Mouse (Mus musculus): Measurements from ENCODE around the gene Hist1h4b. TPM values are rescaled to one million over a fixed set of nuclear protein-coding genes. Genes with fewer than 3 reads are reported as not detected.
"Not testable (repeated sequence)": the region's sequence is repeated elsewhere in the genome, so short reads cannot be mapped to it uniquely, and the experiment has no call there.

Hist1h4b gene
- 1.4 TPM in 1 of 2 replicates, not detected in the other for polyA plus RNA-seq (2015; fragmentation: Nextera tagmentation; extraction: Ambion mirVana)

DNA sequence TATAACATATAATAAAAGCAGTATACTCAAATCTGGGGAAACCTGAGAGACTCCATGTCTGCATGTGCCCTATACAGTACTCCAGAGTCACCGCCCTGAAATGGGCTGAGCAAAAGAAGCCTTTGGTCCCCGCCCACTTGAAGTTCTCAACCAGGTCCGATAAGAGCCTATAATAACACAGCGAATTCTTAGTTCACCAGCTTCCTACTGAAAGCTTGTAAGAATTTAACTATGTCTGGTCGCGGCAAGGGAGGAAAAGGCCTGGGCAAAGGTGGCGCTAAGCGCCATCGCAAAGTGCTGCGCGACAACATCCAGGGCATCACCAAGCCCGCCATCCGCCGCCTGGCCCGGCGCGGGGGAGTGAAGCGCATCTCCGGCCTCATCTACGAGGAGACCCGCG is at the start of gene Hist1h4b:
Hist1h4b (plus strand) TSS at position 224 of the 400 bp plus-strand sequence.
- H3K9me3 ChIP-seq = no peaks in the 10 kb centered on the region
- H3K9ac ChIP-seq = peak within 1 kb of the TSS; percentile 69
- ATAC-seq (ENCODE audit: low FRiP score) = peak; percentile 74
- H3K4me2 ChIP-seq = peak within 1 kb of the TSS; percentile 66
- peak within 1 kb of the TSS; percentile 39 for H3K4me3 ChIP-seq
- peaks cover 22% of the 10 kb centered on the region for H3K4me1 ChIP-seq (replicated peaks)
- no peaks in the 10 kb centered on the region for H3K36me3 ChIP-seq
- no peaks in the 10 kb centered on the region for H3K27me3 ChIP-seq
- 0% methylated on average over 19 of the region's 22 CpGs for WGBS
- peak within 1 kb of the TSS; percentile 87 for H3K27ac ChIP-seq

GRCm38 (mm10) chr13:23708041-23708440 is 48.8 kb upstream of the Hist1h4b start:
- Histone ChIP-seq H3K4me1 (replicated peaks) (peaks cover 14% of the 10 kb centered on the region), H3K9me3 (no peaks in the 10 kb centered on the region), H3K27ac (no peak overlapping the region), H3K4me3 (no peak overlapping the region), H3K4me2 (no peak overlapping the region), H3K9ac (no peak overlapping the region), H3K36me3 (no peaks in the 10 kb centered on the region), H3K27me3 (peaks cover 10% of the 10 kb centered on the region; the same call in 1 of the 2 replicates)
- WGBS = 89% methylated on average over 4 of the region's 4 CpGs
- ATAC-seq (ENCODE audit: low FRiP score) = no peak

GRCm38 (mm10) chr13:23708654-23709053 is 48.2 kb upstream of the Hist1h4b start:
- H3K9me3 ChIP-seq = no peaks in the 10 kb centered on the region
- no peaks in the 10 kb centered on the region for H3K36me3 ChIP-seq
- H3K4me2 ChIP-seq = no peak overlapping the region
- H3K4me1 ChIP-seq (replicated peaks) = peaks cover 14% of the 10 kb centered on the region
- H3K9ac ChIP-seq = no peak overlapping the region
- WGBS = 83% methylated on average over 4 of the region's 4 CpGs
- no peak for ATAC-seq (ENCODE audit: low FRiP score)
- no peak overlapping the region for H3K27ac ChIP-seq
- H3K4me3 ChIP-seq = no peak overlapping the region
- peaks cover 10% of the 10 kb centered on the region; the same call in 1 of the 2 replicates for H3K27me3 ChIP-seq

GRCm38 (mm10) chr13:23709714-23710373 is 47.0 kb upstream of the Hist1h4b start:
- H3K4me1 ChIP-seq (replicated peaks) = peaks cover 14% of the 10 kb centered on the region
- peak overlapping the region; percentile 62; the same call in 1 of the 2 replicates for H3K9ac ChIP-seq
- H3K27me3 ChIP-seq = peaks cover 10% of the 10 kb centered on the region; the same call in 1 of the 2 replicates
- no peaks in the 10 kb centered on the region for H3K9me3 ChIP-seq
- 9% methylated on average over 14 of the region's 15 CpGs for WGBS
- no peak overlapping the region for H3K27ac ChIP-seq
- ATAC-seq (ENCODE audit: low FRiP score) = no peak
- peak overlapping the region; percentile 59 for H3K4me2 ChIP-seq
- no peaks in the 10 kb centered on the region for H3K36me3 ChIP-seq
- peak overlapping the region; percentile 38 for H3K4me3 ChIP-seq

DNA sequence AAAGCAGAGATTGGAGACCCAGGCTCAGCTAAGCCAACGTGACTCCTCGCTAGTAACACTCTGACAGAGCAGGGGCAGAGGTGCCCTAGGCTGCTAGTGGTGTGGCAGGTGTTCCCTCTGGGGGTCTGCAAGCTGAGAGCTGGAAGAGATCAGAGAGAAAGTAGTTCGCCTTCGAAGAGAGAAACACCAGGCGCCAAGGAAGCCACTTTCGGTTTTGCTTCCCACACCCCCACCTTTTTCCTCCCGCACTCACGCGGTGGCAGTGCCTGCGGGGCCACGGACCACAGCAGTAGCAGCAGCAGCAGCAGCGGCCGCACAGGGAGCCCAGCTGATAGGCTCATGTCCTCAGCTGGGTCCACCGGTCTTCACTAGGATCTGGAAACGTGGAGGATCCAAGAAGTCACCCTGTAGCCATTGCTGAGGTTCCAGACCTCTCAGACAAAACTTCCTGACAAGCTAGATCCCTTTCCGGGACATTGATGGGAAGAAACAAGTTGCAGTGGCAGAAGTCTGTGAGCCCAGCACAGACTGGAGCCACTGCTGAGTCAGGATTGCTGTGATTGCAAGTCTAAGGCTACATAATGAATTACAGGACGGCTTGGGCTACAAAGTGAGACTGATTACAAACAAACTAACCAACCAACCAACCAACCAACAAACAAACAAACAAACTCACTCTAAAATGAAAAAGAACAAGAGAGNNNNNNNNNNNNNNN is 46.3 kb upstream of the Hist1h4b start, which contains the start of gene Hfe:
Hfe (minus strand) TSS at position 481 of the 716 bp plus-strand sequence.
- H3K27ac ChIP-seq = no peak within 1 kb of the TSS
- no peak for ATAC-seq (ENCODE audit: low FRiP score)

GRCm38 (mm10) chr13:23716261-23717042 is 40.4 kb upstream of the Hist1h4b start:
- 92% methylated on average over 5 of the region's 5 CpGs for WGBS
- no peaks in the 10 kb centered on the region for H3K36me3 ChIP-seq
- H3K4me2 ChIP-seq = no peak overlapping the region
- H3K9me3 ChIP-seq = no peaks in the 10 kb centered on the region
- no peaks in the 10 kb centered on the region for H3K4me1 ChIP-seq (replicated peaks)
- H3K4me3 ChIP-seq = no peak overlapping the region
- no peak for ATAC-seq (ENCODE audit: low FRiP score)
- H3K27me3 ChIP-seq = peaks cover 2% of the 10 kb centered on the region; the same call in 1 of the 2 replicates
- no peak overlapping the region for H3K9ac ChIP-seq
- no peak overlapping the region for H3K27ac ChIP-seq

More for the DNA sequence above, 46.3 kb upstream of the Hist1h4b start, which contains the start of gene Hfe:
- Histone ChIP-seq H3K4me2 (peak within 1 kb of the TSS; percentile 59), H3K36me3 (no peaks in the 10 kb centered on the region), H3K4me1 (replicated peaks) (peaks cover 14% of the 10 kb centered on the region), H3K4me3 (peak within 1 kb of the TSS; percentile 38), H3K9me3 (no peaks in the 10 kb centered on the region), H3K9ac (peak within 1 kb of the TSS; percentile 62; the same call in 1 of the 2 replicates), H3K27me3 (peaks cover 10% of the 10 kb centered on the region; the same call in 1 of the 2 replicates)
- WGBS = 5% methylated on average over 17 of the region's 17 CpGs

GRCm38 (mm10) chr13:23717176-23717575 is 39.6 kb upstream of the Hist1h4b start:
- no peaks in the 10 kb centered on the region for H3K9me3 ChIP-seq
- WGBS = 54% methylated on average over 11 of the region's 11 CpGs
- H3K36me3 ChIP-seq = no peaks in the 10 kb centered on the region
- no peak overlapping the region for H3K9ac ChIP-seq
- no peak overlapping the region for H3K4me3 ChIP-seq
- no peak overlapping the region for H3K4me2 ChIP-seq
- no peak overlapping the region for H3K27ac ChIP-seq
- no peak for ATAC-seq (ENCODE audit: low FRiP score)
- H3K27me3 ChIP-seq = no peaks in the 10 kb centered on the region
- no peaks in the 10 kb centered on the region for H3K4me1 ChIP-seq (replicated peaks)

- H3K4me3 ChIP-seq; H3K27ac ChIP-seq; H3K9ac ChIP-seq; H3K9me3 ChIP-seq; H3K27me3 ChIP-seq; H3K4me1 ChIP-seq (replicated peaks); ATAC-seq (ENCODE audit: low FRiP score); H3K36me3 ChIP-seq; H3K4me2 ChIP-seq: not testable (repeated sequence)
- 17% methylated on average over 2 of the region's 2 CpGs for WGBS
These were observed 39.1 kb upstream of the Hist1h4b start for GRCm38 (mm10) chr13:23717593-23718245.

GRCm38 (mm10) chr13:23724239-23724638 is 32.6 kb upstream of the Hist1h4b start:
- no peaks in the 10 kb centered on the region for H3K36me3 ChIP-seq
- H3K4me3 ChIP-seq = no peak overlapping the region
- no peaks in the 10 kb centered on the region for H3K4me1 ChIP-seq (replicated peaks)
- no peak overlapping the region for H3K4me2 ChIP-seq
- 84% methylated on average over 4 of the region's 4 CpGs for WGBS
- no peak overlapping the region for H3K27ac ChIP-seq
- H3K9me3 ChIP-seq = no peaks in the 10 kb centered on the region
- H3K9ac ChIP-seq = no peak overlapping the region
- no peak for ATAC-seq (ENCODE audit: low FRiP score)
- no peaks in the 10 kb centered on the region for H3K27me3 ChIP-seq

DNA sequence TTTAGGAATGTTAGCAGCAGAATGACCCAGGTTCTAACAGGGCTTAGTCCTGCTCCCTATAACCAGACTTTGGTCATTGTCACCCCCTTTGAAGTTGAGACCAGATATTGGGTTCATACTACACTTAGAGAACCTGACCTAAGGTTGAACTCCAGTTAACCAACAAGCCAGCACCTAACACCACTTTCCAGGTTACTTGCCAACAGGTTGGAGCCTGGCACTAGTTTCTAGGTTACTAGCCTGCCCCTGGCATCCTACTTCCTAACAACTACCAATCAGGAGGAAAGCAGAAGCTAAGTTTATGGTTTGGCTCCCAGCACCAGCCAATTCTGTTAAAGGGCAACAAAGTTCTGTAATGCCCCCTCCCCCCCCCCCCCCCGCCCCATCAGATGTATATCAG is 31.6 kb upstream of the Hist1h4b start:
- no CpG with 5 or more reads among the region's 1 CpGs for WGBS
- Histone ChIP-seq H3K27me3 (no peaks in the 10 kb centered on the region), H3K4me2 (no peak overlapping the region), H3K9ac (no peak overlapping the region), H3K9me3 (no peaks in the 10 kb centered on the region), H3K27ac (no peak overlapping the region), H3K4me3 (no peak overlapping the region), H3K36me3 (no peaks in the 10 kb centered on the region), H3K4me1 (replicated peaks) (no peaks in the 10 kb centered on the region)
- no peak for ATAC-seq (ENCODE audit: low FRiP score)

GRCm38 (mm10) chr13:23728472-23729191 is 28.2 kb upstream of the Hist1h4b start:
- no peaks in the 10 kb centered on the region for H3K36me3 ChIP-seq
- H3K4me2 ChIP-seq = no peak overlapping the region
- no peaks in the 10 kb centered on the region for H3K27me3 ChIP-seq
- no peak for ATAC-seq (ENCODE audit: low FRiP score)
- H3K27ac ChIP-seq = no peak overlapping the region
- WGBS = 86% methylated on average over 18 of the region's 18 CpGs
- no peak overlapping the region for H3K9ac ChIP-seq
- no peaks in the 10 kb centered on the region for H3K9me3 ChIP-seq
- no peaks in the 10 kb centered on the region for H3K4me1 ChIP-seq (replicated peaks)
- no peak overlapping the region for H3K4me3 ChIP-seq

All from hindbrain, embryonic 13.5 days (tissue).